Mouse (Mus musculus): Measurements from ENCODE around the gene Clcn2.
"Not testable (repeated sequence)": the region's sequence is repeated elsewhere in the genome, so short reads cannot be mapped to it uniquely, and the experiment has no call there.

Clcn2 gene

GRCm38 (mm10) chr16:20701729-20702521, 15.6 kb downstream of the Clcn2 start:
- DNase-seq (ENCODE audit: low spot score in 2 of 2) = no peak

GRCm38 (mm10) chr16:20701316-20701715, 16.2 kb downstream of the Clcn2 start:
- DNase-seq (ENCODE audit: low spot score in 2 of 2) = no peak

GRCm38 (mm10) chr16:20700036-20700435, 17.5 kb downstream of the Clcn2 start:
- no peak for DNase-seq (ENCODE audit: low spot score in 2 of 2)

GRCm38 (mm10) chr16:20699266-20699665, 18.3 kb downstream of the Clcn2 start:
- DNase-seq (ENCODE audit: low spot score in 2 of 2) = no peak

GRCm38 (mm10) chr16:20695622-20696323, 21.8 kb downstream of the Clcn2 start:
- DNase-seq (ENCODE audit: low spot score in 2 of 2) = peak; percentile 97 to 98

- peak in 1 of 2 experiments; percentile 77 for DNase-seq (ENCODE audit: low spot score in 2 of 2)
Observed at GRCm38 (mm10) chr16:20694781-20695180, 22.8 kb downstream of the Clcn2 start.

GRCm38 (mm10) chr16:20693111-20693701, 24.3 kb downstream of the Clcn2 start, which contains the start of gene Fam131a:
Gene Fam131a, plus strand, starts transcription at chr16:20693241.
- peak; percentile 90 to 95 for DNase-seq (ENCODE audit: low spot score in 2 of 2)

GRCm38 (mm10) chr16:20692241-20692965, 25.1 kb downstream of the Clcn2 start:
- no peak for DNase-seq (ENCODE audit: low spot score in 2 of 2)

- no peak for DNase-seq (ENCODE audit: low spot score in 2 of 2)
Observed at GRCm38 (mm10) chr16:20691617-20692016, 25.9 kb downstream of the Clcn2 start.

GRCm38 (mm10) chr16:20690774-20691173, 26.8 kb downstream of the Clcn2 start:
- no peak for DNase-seq (ENCODE audit: low spot score in 2 of 2)

- DNase-seq (ENCODE audit: low spot score in 2 of 2) = peak; percentile 38
Observed at GRCm38 (mm10) chr16:20677974-20678675, 39.4 kb downstream of the Clcn2 start.

- no peak for DNase-seq (ENCODE audit: low spot score in 2 of 2)
Observed at GRCm38 (mm10) chr16:20677380-20677779, 40.2 kb downstream of the Clcn2 start.

GRCm38 (mm10) chr16:20676702-20677101, 40.8 kb downstream of the Clcn2 start:
- no peak for DNase-seq (ENCODE audit: low spot score in 2 of 2)

GRCm38 (mm10) chr16:20675213-20675612, 42.3 kb downstream of the Clcn2 start:
- DNase-seq (ENCODE audit: low spot score in 2 of 2) = no peak

GRCm38 (mm10) chr16:20673706-20674303, 43.7 kb downstream of the Clcn2 start:
- DNase-seq (ENCODE audit: low spot score in 2 of 2) = no peak

GRCm38 (mm10) chr16:20672965-20673705, 44.4 kb downstream of the Clcn2 start:
- peak; percentile 52 for DNase-seq (ENCODE audit: low spot score in 2 of 2)

- DNase-seq (ENCODE audit: low spot score in 2 of 2) = peak; percentile 93 to 96
Observed at GRCm38 (mm10) chr16:20672500-20672902, 45.0 kb downstream of the Clcn2 start.

- no peak for DNase-seq (ENCODE audit: low spot score in 2 of 2)
Observed at GRCm38 (mm10) chr16:20671886-20672285, 45.7 kb downstream of the Clcn2 start.

GRCm38 (mm10) chr16:20670291-20670690, 47.3 kb downstream of the Clcn2 start:
- no peak for DNase-seq (ENCODE audit: low spot score in 2 of 2)

GRCm38 (mm10) chr16:20668013-20668412, 49.5 kb downstream of the Clcn2 start, which contains the start of gene Eif4g1:
Gene Eif4g1, plus strand, starts transcription at chr16:20668313.
- DNase-seq (ENCODE audit: low spot score in 2 of 2) = not testable (repeated sequence)

Data from frontal cortex, postnatal 10 days (tissue).